Mouse (Mus musculus) thymus, adult 2 months (tissue): Measurements from ENCODE around the gene Hs3st2.

Source experiments
- CTCF ChIP-seq: fragments of 200-500 bp; IDR thresholded peaks from 2 replicates; pipeline ENCODE4 v1.5.1; 2012; ENCODE audit warnings: mild to moderate bottlenecking, control low read depth, low read length, moderate library complexity, borderline replicate concordance; ENCODE audit not compliant: control insufficient read depth, poor library complexity, insufficient read depth; ENCODE audit errors: extremely low read depth
- POLR2A ChIP-seq: fragments of 200-500 bp; IDR thresholded peaks from 2 replicates; pipeline ENCODE4 v1.6.1; 2012; ENCODE audit warnings: mild to moderate bottlenecking, low read length, control low read depth, moderate library complexity; ENCODE audit not compliant: control insufficient read depth, poor library complexity, insufficient read depth; ENCODE audit errors: extremely low read depth

GRCm38 (mm10) chr7:121533639-121534038, 142.0 kb downstream of the Hs3st2 start:
- TF ChIP-seq CTCF = no peak
- TF ChIP-seq POLR2A = no peak
